Mouse (Mus musculus): ENCODE measurements at regions not wholly inside any gene's neighbourhood (a gene's known extent, or its start where the extent isn't known, plus 50 kb on each side); places are given as distances from the start of the nearest gene placed in this dataset.
A peak's percentile ranks its signal among the peaks of the same experiment; 100 is the strongest.

DNA sequence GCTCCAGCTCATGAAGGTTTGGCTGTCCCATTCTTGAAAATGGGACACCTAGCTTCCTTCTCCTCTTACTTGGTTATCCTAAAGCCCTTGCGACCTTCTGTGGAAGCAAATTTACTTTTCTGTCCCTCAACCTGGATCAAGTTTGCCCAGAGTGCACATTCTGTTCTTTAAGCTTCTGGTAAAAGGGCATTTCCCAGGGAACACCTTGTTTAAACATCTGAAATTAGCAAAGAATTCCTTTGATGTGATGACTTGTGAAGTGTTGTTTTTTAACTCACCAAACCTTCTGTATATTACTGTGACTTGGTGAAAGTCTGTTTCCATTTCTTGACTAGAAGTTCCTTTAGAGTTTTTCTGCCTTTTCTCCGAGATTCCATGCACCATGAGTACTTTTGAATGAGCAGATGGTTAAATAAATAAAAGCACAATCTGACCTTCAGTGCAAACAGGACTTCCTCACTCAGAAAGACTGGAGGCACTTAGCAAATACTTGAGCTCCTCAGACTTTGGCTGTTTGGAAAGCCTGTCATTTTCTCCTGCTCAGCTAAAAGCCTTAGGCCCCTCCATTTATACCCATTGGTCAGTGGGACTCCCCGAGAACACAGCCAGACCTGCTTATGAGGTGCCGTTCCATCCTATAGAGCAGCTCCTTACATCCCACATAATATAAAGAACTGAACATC, 69.3 kb upstream of the Rprm start:
- ATAC-seq (replicated peaks in 1 of 2; ENCODE audit: insufficient read depth in 1 of 2, low FRiP score in 2 of 2, low TSS enrichment in 1 of 2, low read depth in 1 of 2, poor library complexity in 2 of 2, severe bottlenecking in 2 of 2): no peak

DNA sequence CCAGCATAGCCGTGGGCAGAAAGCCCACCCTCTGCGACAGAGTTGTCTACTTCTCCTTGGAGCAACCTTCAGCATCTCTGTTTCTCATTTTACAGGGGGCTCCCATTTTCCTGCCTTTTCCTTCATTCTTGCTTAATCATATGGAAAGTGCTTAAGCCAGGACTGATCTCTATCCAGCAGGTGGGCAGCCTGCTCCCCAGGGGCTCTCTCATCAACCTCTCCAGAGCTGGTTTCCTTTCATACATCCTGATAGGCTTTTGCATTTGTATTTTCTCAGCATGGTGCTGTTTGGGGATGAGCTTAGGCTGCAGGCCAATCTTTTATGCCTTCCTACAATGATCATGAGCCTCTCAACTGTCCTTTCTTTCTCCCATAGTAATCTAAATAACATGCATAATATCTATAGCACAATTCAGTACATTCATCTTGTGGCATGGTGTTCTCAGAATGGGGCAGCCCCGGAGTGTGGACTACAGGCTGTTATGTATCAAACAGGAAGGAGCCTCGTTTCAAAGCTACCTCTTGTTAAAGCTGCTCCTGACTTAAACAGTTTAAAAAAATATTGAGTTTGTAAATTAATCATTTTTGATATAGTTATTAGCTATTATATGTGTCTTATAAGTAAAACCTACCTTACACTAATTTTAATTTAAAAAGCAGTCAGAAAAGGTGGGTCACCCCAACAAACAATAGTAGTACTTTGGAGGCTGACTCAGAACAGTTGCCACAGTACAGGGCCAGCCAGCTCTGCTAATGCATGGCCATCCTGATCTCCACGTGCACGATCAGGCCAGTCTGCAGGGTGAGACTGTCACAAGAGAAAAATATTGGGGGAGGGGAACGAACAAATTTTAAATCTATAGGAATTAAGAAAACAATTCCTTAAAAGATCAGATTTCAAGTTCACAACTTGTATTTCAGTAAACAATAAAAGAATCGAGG, 73.6 kb upstream of the Rprm start:
- no peak for ATAC-seq (replicated peaks in 1 of 2; ENCODE audit: insufficient read depth in 1 of 2, low FRiP score in 2 of 2, low TSS enrichment in 1 of 2, low read depth in 1 of 2, poor library complexity in 2 of 2, severe bottlenecking in 2 of 2)

DNA sequence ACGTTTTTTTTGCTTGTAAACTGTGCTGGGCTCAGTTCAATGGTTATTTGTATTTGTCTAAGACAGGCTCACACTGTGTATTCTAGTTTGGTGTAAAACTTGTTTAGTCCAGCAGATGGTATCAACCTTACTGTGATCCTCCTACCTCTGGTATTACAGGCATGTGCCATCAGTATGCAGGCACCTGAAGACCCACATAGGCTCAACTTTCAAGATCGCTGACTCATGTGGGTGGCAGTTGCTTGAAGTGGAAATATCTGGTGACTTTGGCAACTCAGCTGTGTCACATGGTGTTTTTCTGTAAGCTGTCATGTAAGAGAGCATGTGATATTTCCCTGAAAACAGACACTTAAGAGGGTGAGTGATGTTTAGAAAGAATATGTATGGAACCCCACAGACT, 92.2 kb upstream of the Rprm start:
- peak; percentile 46 to 69; a peak in 3 of 4 replicates for ATAC-seq (replicated peaks in 1 of 2; ENCODE audit: insufficient read depth in 1 of 2, low FRiP score in 2 of 2, low TSS enrichment in 1 of 2, low read depth in 1 of 2, poor library complexity in 2 of 2, severe bottlenecking in 2 of 2)

DNA sequence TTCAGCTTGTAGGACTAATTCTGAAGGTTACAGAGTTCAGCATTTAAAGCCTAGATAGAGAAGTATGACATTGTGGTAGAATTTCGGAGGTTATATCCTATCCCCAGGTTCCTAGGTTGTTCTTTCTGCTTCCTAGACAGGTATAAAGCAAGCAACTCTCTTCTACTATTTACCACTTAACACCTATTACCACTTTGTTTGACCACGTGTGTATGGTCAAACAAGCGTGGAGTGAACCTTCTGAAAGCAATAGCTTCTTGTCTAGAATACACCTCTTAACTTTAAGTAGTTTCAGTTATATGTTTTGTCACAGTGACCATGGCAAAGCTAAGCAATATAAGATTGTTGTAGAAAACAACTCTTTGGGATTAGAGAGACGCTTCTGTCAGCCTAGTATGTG, 105.5 kb upstream of the Rprm start:
- ATAC-seq (replicated peaks in 1 of 2; ENCODE audit: insufficient read depth in 1 of 2, low FRiP score in 2 of 2, low TSS enrichment in 1 of 2, low read depth in 1 of 2, poor library complexity in 2 of 2, severe bottlenecking in 2 of 2): no peak

DNA sequence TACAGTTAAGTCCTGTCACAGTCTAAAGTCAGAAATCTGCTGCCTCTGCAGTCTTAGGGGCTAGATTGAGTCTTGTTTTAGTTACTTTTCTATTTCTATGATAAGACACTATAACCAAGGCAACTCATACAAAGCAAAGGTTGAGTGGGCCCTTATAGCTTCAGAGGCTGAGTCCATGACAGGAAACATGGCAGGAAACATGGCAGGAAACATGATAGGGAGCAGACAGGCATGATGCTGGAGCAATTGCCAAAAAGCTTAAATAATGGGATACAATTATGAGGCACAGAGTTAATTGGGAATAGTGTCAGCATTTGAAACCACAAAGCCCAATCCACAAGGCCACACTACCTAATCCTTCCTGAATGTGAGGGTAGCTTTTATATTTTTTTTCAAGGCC, 113.0 kb upstream of the Rprm start:
- ATAC-seq (replicated peaks in 1 of 2; ENCODE audit: insufficient read depth in 1 of 2, low FRiP score in 2 of 2, low TSS enrichment in 1 of 2, low read depth in 1 of 2, poor library complexity in 2 of 2, severe bottlenecking in 2 of 2): peak; percentile 42 to 71

DNA sequence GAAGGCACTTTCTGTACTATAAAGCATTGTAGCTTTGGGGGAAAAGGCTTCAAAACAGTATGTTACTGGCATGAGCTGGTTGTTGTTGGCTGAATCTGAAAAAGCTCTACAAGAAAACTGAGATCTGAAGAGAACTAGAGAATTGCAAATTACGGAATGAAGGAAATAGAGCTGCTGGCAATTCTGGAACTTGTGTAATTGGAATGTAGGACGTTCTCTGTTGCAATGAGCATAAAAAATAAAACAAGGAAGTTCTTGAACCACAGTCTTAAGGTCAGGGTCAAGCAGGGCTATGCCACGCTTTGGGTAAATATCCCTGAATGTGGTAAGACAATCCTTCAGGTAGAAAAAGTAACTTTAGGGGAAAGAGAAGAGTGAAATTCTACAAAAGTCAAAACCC, 130.2 kb upstream of the Rprm start:
- ATAC-seq (replicated peaks in 1 of 2; ENCODE audit: insufficient read depth in 1 of 2, low FRiP score in 2 of 2, low TSS enrichment in 1 of 2, low read depth in 1 of 2, poor library complexity in 2 of 2, severe bottlenecking in 2 of 2): no peak

DNA sequence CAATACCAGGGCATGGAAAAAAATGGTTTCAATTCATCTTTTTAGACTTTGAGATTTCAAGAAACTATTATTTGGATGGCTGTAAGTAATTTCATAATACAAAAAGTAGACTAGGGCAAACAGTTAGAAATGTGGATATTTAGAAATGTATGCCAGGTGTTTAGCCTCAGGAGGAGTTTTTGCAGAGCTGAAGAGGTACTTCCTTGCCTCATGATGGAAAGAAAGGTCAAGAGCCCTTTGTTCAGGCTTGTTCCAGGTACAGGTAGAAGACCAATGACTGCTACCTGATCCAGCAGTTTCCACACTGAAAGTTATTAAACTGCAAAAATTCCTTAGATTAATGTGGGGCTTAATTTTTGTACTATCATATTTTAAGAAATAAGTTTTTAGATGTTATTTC, 143.3 kb upstream of the Rprm start:
- ATAC-seq (replicated peaks in 1 of 2; ENCODE audit: insufficient read depth in 1 of 2, low FRiP score in 2 of 2, low TSS enrichment in 1 of 2, low read depth in 1 of 2, poor library complexity in 2 of 2, severe bottlenecking in 2 of 2): no peak

DNA sequence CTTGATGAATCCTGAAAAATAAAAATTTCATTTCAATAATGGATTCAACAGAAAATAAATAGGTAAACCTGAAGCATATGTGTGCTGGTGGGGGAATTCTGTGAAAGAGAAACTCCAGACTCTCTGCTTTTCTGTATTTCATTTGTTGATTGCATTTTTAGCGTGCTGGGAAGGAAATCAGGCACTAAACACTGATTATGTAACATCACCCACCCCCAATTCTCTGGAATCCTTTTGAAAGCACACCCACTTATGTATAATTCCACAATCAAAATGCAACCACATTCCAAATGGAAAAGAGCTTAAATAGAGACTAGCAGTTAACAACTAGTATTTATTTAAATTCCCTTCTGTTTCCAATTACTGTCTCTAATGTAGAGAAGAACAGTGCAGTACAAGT, 143.7 kb upstream of the Rprm start:
- no peak for ATAC-seq (replicated peaks in 1 of 2; ENCODE audit: insufficient read depth in 1 of 2, low FRiP score in 2 of 2, low TSS enrichment in 1 of 2, low read depth in 1 of 2, poor library complexity in 2 of 2, severe bottlenecking in 2 of 2)

DNA sequence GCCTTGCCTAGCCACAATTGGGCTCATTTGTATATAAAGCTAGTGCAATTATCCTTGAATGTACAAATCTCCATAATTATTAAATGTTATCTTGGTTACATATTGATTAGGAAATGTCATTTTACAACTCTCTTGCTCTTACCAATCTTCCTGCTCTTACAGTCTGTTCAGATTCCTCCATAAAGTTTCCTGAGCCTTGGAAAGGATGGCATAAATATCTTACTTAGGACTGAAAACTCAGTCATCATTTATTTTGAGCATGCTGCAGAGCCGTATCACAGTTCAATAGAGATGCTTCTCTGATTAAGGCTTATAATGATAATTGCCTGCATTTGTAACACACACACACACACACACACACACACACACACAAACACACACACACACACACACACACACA, 151.4 kb upstream of the Rprm start:
- ATAC-seq (replicated peaks in 1 of 2; ENCODE audit: insufficient read depth in 1 of 2, low FRiP score in 2 of 2, low TSS enrichment in 1 of 2, low read depth in 1 of 2, poor library complexity in 2 of 2, severe bottlenecking in 2 of 2): no peak

DNA sequence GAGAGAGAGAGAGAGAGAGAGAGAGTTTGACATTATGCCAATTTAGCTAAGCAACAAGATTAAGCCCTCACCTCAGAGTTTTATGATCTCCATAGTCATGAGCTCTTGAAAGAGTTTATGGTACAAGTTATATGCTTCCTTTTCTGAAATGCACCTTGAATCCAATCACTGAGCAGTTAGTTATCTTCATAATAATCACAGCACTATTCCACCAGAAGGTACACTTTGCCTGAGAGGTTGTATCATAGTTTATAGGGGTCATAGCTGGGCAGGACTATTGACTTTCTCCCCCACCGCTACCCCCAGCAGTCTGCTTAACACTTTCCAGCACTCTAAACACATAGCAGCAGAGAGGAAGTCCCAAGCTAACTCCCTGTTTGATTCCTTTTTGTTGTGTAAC, 151.8 kb upstream of the Rprm start:
- ATAC-seq (replicated peaks in 1 of 2; ENCODE audit: insufficient read depth in 1 of 2, low FRiP score in 2 of 2, low TSS enrichment in 1 of 2, low read depth in 1 of 2, poor library complexity in 2 of 2, severe bottlenecking in 2 of 2): no peak

DNA sequence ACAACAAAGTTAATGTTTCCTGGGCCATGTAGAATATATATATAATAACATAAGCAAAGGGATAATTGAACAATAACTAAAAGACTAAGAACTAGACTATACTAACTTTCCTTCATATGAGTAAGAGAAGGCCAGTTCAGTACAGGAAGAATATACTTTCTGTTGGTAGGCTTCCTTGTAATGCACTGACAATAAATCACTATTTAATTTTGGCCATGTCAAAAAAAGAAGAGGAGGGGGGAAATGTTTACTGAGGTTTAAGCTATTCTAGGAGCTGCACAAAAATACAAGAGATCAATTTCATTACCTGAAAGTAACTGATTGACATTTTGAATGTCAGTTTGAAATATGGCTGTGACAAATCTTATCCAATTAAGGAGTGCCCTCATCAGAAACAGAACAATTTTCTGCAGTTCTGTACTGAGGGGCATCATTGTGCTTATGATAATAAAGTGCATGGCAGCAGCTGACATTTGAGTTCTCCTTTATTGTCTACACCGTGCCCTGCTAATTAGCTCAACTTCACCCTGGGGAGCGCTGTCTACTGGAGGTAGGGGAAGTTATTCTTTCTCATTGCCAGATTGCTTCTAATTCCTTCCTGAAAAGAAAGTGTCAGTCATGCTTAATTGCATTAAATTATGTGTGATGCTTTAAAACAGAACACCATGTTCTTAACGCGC, 171.2 kb upstream of the Galnt13 start:
- ATAC-seq (replicated peaks in 1 of 2; ENCODE audit: insufficient read depth in 1 of 2, low FRiP score in 2 of 2, low TSS enrichment in 1 of 2, low read depth in 1 of 2, poor library complexity in 2 of 2, severe bottlenecking in 2 of 2): no peak

DNA sequence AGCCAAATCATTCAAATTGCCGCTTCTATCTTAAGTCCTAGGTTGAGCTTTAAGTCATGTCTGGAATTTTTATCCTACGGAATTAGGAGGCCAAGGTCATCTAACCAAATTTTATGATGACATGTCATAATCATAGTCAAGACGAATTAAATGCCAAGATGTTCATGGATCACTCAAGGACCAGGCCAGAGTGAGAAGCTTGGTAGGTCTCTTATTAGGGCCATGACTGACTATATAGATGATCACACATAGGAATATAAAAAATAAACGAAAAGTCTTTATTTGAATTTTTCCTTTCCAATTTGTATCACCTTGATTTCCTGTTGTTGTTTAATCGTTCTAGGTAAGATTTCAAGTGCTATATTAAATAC, 170.7 kb upstream of the Galnt13 start:
- ATAC-seq (replicated peaks in 1 of 2; ENCODE audit: insufficient read depth in 1 of 2, low FRiP score in 2 of 2, low TSS enrichment in 1 of 2, low read depth in 1 of 2, poor library complexity in 2 of 2, severe bottlenecking in 2 of 2): no peak

DNA sequence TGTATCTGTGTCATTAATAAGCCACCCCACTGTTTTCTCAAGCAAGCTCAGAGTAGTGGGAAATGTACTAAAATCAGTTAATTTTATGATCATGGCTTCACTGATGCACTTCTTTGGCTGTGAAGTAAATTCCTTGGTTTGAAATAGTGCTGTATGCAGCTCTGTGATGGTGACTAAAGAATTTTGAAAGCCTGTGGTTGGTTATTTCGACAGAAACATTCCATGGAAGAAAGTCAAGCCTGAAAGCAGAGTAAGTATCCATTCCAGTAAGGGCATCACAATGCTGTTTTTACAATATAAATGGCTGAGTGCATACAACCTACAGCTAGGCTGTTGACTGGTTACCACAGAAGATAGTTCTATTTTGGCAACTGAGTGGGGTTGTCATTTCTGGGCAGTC, 154.2 kb upstream of the Galnt13 start:
- ATAC-seq (replicated peaks in 1 of 2; ENCODE audit: insufficient read depth in 1 of 2, low FRiP score in 2 of 2, low TSS enrichment in 1 of 2, low read depth in 1 of 2, poor library complexity in 2 of 2, severe bottlenecking in 2 of 2): no peak

DNA sequence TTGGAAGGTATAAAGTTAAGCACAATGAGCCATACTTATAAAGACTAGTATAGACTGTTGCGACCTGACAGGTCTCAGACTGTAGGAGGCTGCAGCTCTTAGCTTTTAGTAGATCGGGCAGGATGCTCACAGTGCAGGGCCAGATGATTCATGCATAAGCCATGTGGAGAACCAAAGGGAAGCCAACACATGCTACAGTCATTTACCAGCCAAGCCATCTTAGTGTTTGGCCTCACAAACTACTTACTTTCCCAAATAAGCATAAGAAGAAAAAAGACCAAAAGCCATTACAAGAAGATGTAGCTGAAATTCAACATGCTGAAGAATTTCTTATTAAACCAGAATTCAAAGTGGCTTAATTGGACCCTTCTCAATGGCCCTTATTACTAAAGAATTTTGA, 152.2 kb upstream of the Galnt13 start:
- no peak for ATAC-seq (replicated peaks in 1 of 2; ENCODE audit: insufficient read depth in 1 of 2, low FRiP score in 2 of 2, low TSS enrichment in 1 of 2, low read depth in 1 of 2, poor library complexity in 2 of 2, severe bottlenecking in 2 of 2)

DNA sequence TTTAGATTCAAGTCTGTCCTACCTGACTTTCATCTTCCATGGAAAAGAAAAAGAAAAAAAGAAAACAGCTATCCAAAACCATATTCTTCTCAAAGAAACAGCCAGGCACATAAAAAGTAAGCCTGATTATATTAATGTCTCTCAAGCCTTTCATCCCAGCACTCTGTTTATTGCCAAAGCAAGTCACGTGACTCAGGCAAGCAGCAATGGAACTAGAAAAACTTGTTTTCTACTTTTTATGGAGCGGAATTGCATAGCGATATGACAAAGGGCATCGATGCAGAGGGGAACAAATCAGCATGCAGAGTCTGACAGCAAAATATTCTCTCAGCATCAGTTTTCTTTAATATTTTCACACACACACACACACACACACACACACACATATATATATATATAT, 130.6 kb upstream of the Galnt13 start:
- no peak for ATAC-seq (replicated peaks in 1 of 2; ENCODE audit: insufficient read depth in 1 of 2, low FRiP score in 2 of 2, low TSS enrichment in 1 of 2, low read depth in 1 of 2, poor library complexity in 2 of 2, severe bottlenecking in 2 of 2)

DNA sequence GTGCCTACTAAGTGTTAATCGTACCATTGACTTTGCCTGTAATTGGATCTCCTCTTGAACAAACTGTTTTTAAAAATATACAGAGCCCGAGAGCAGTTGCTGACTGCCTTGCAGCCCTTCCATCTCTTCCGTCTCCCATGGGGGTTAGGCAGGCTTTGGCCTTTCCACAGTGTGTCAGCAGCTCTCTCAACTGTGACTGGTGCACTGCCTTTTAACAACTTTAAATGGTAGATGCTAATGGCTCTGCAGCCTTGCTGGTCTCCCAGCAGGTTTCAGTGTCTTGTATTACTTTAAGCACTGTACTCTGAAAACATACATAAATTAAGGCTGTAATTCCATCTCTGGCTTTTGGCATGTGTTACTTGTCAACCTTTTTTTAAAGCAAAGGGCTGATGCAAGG, 117.6 kb upstream of the Galnt13 start:
- ATAC-seq (replicated peaks in 1 of 2; ENCODE audit: insufficient read depth in 1 of 2, low FRiP score in 2 of 2, low TSS enrichment in 1 of 2, low read depth in 1 of 2, poor library complexity in 2 of 2, severe bottlenecking in 2 of 2): no peak

DNA sequence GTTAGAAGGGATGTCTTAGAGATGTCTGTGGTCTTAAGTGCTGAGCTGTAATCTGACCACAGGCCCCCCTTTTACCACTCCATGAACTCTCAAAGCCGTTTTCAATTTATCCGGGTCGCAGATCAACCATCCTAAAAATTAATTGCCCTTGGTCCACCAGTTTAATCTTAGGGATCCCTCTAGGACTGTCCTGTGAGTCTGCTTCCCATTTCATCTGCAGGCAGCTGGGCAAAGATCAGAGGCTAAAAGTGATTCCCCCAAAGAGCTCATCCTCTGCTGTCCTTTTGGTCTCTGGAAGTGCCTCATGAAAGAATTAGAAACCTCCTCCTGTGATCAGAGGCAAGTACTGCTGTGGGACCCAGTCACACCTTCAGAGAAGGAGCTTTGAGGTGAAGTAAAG, 69.2 kb upstream of the Galnt13 start:
- ATAC-seq (replicated peaks in 1 of 2; ENCODE audit: insufficient read depth in 1 of 2, low FRiP score in 2 of 2, low TSS enrichment in 1 of 2, low read depth in 1 of 2, poor library complexity in 2 of 2, severe bottlenecking in 2 of 2): no peak

DNA sequence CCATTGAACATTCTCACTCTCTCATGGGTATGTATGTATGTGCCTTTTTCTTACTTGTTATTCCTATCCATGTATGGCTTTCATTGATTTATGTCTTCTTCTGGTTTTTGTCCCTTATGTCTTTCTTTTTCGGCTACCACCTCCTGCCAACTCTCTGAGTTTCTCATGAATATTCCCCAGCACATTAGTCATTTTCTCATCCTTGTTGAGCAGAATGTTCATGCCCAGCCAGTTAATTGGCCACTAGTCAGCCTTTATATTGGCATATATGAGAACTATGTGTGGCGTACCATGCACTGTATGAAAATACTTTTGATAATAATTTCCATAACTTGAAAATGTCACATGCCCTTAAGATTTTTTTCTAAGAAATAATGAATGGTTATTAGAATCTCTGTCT, 56.8 kb upstream of the Galnt13 start:
- ATAC-seq (replicated peaks in 1 of 2; ENCODE audit: insufficient read depth in 1 of 2, low FRiP score in 2 of 2, low TSS enrichment in 1 of 2, low read depth in 1 of 2, poor library complexity in 2 of 2, severe bottlenecking in 2 of 2): no peak

Data from hematopoietic stem cell, adult 5-6 weeks (primary cell).